Mouse (Mus musculus): ENCODE measurements at regions not wholly inside any gene's neighbourhood (a gene's known extent, or its start where the extent isn't known, plus 50 kb on each side); places are given as distances from the start of the nearest gene placed in this dataset.

GRCm38 (mm10) chr1:177323366-177323765 is 65.4 kb upstream of the Akt3 start:
- DNase-seq = no peak

- DNase-seq = no peak
Observed at GRCm38 (mm10) chr1:177322745-177323299, 64.8 kb upstream of the Akt3 start.

- DNase-seq = no peak
Observed at GRCm38 (mm10) chr1:177322307-177322685, 64.3 kb upstream of the Akt3 start.

GRCm38 (mm10) chr1:177321655-177322306 is 63.8 kb upstream of the Akt3 start:
- no peak for DNase-seq

GRCm38 (mm10) chr1:177308213-177308872 is 50.3 kb upstream of the Akt3 start:
- no peak for DNase-seq

All from liver (tissue).